Mouse (Mus musculus) cortical plate, adult 2 months (tissue): ENCODE measurements around the gene Olfr159.

Experiments
- CTCF ChIP-seq: fragments of 200-500 bp; IDR thresholded peaks from 2 replicates; pipeline ENCODE4 v1.5.1; 2011; ENCODE audit warnings: mild to moderate bottlenecking, control low read depth, low read length; ENCODE audit not compliant: insufficient read depth; ENCODE audit errors: extremely low read depth
- POLR2A ChIP-seq: fragments of 200-500 bp; IDR thresholded peaks from 2 replicates; pipeline ENCODE4 v1.6.1; 2011; ENCODE audit warnings: mild to moderate bottlenecking, low read length, control low read depth; ENCODE audit not compliant: insufficient read depth; ENCODE audit errors: extremely low read depth

- TF ChIP-seq POLR2A = no peak
- no peak for TF ChIP-seq CTCF
Measured at GRCm38 (mm10) chr4:43742637-43743036, 28.2 kb downstream of the Olfr159 start.
